Mouse (Mus musculus): ENCODE results near the gene Trim11.

Trim11 gene

GRCm38 (mm10) chr11:58980381-58980990 is 2.6 kb downstream of the Trim11 start:
- no peak for DNase-seq (ENCODE audit: low spot score in 2 of 2)

- DNase-seq (ENCODE audit: low spot score in 2 of 2) = peak; percentile 46 to 83
Measured at GRCm38 (mm10) chr11:58981541-58982447, 3.9 kb downstream of the Trim11 start.

- peak in 1 of 2 experiments; percentile 83 for DNase-seq (ENCODE audit: low spot score in 2 of 2)
Measured at GRCm38 (mm10) chr11:58982471-58983097, 4.7 kb downstream of the Trim11 start.

GRCm38 (mm10) chr11:58983691-58984341 is 5.9 kb downstream of the Trim11 start:
- DNase-seq (ENCODE audit: low spot score in 2 of 2) = no peak

- no peak for DNase-seq (ENCODE audit: low spot score in 2 of 2)
Measured at GRCm38 (mm10) chr11:58984657-58985056, 6.8 kb downstream of the Trim11 start.

- no peak for DNase-seq (ENCODE audit: low spot score in 2 of 2)
Measured at GRCm38 (mm10) chr11:58985299-58985917, 7.5 kb downstream of the Trim11 start.

GRCm38 (mm10) chr11:58989166-58989565 is 11.3 kb downstream of the Trim11 start:
- DNase-seq (ENCODE audit: low spot score in 2 of 2) = no peak

- no peak for DNase-seq (ENCODE audit: low spot score in 2 of 2)
Measured at GRCm38 (mm10) chr11:58990141-58990540, 12.2 kb downstream of the Trim11 start.

- no peak for DNase-seq (ENCODE audit: low spot score in 2 of 2)
Measured at GRCm38 (mm10) chr11:58990794-58991193, 12.9 kb downstream of the Trim11 start.

- no peak for DNase-seq (ENCODE audit: low spot score in 2 of 2)
Measured at GRCm38 (mm10) chr11:58991911-58992310, 14.0 kb downstream of the Trim11 start.

GRCm38 (mm10) chr11:58993091-58993670 is 15.3 kb downstream of the Trim11 start:
- DNase-seq (ENCODE audit: low spot score in 2 of 2) = no peak

- peak in 1 of 2 experiments; percentile 54 for DNase-seq (ENCODE audit: low spot score in 2 of 2)
Measured at GRCm38 (mm10) chr11:58994337-58994826, 16.5 kb downstream of the Trim11 start.

- DNase-seq (ENCODE audit: low spot score in 2 of 2) = no peak
Measured at GRCm38 (mm10) chr11:58995061-58995806, 17.3 kb downstream of the Trim11 start.

- peak in 1 of 2 experiments; percentile 26 for DNase-seq (ENCODE audit: low spot score in 2 of 2)
Measured at GRCm38 (mm10) chr11:58995807-58996370, 18.0 kb downstream of the Trim11 start.

- no peak for DNase-seq (ENCODE audit: low spot score in 2 of 2)
Measured at GRCm38 (mm10) chr11:58997541-58997940, 19.6 kb downstream of the Trim11 start.

GRCm38 (mm10) chr11:58999158-58999557 is 21.3 kb downstream of the Trim11 start:
- DNase-seq (ENCODE audit: low spot score in 2 of 2) = no peak

- DNase-seq (ENCODE audit: low spot score in 2 of 2) = no peak
Measured at GRCm38 (mm10) chr11:58999830-59000229, 21.9 kb downstream of the Trim11 start.

- no peak for DNase-seq (ENCODE audit: low spot score in 2 of 2)
Measured at GRCm38 (mm10) chr11:59000635-59001034, 22.7 kb downstream of the Trim11 start.

- no peak for DNase-seq (ENCODE audit: low spot score in 2 of 2)
Measured at GRCm38 (mm10) chr11:59002327-59003079, 24.6 kb downstream of the Trim11 start.

All from natural killer cell, adult 2 months (primary cell).